Mouse (Mus musculus) stomach, postnatal 0 days (tissue): ENCODE data around the gene Arhgef3.

Experiments
- CTCF ChIP-seq: IDR thresholded peaks from 2 replicates; pipeline ENCODE4 v1.5.1; 2016; ENCODE audit warnings: antibody characterized with exemption, low read depth, mild to moderate bottlenecking, moderate library complexity
- EP300 ChIP-seq: optimal IDR thresholded peaks from 2 replicates; pipeline ENCODE3; 2016; ENCODE audit warnings: antibody characterized with exemption

- TF ChIP-seq CTCF (no peak), EP300 (no peak)
Measured at GRCm38 (mm10) chr14:27412699-27413098, 298.0 kb downstream of the Arhgef3 start.
